Mouse (Mus musculus) stomach, postnatal 0 days (tissue): ENCODE measurements around the gene Dydc1.

Experiments
- CTCF ChIP-seq: IDR thresholded peaks from 2 replicates; pipeline ENCODE4 v1.5.1; 2016; ENCODE audit warnings: antibody characterized with exemption, low read depth, mild to moderate bottlenecking, moderate library complexity
- EP300 ChIP-seq: optimal IDR thresholded peaks from 2 replicates; pipeline ENCODE3; 2016; ENCODE audit warnings: antibody characterized with exemption

DNA sequence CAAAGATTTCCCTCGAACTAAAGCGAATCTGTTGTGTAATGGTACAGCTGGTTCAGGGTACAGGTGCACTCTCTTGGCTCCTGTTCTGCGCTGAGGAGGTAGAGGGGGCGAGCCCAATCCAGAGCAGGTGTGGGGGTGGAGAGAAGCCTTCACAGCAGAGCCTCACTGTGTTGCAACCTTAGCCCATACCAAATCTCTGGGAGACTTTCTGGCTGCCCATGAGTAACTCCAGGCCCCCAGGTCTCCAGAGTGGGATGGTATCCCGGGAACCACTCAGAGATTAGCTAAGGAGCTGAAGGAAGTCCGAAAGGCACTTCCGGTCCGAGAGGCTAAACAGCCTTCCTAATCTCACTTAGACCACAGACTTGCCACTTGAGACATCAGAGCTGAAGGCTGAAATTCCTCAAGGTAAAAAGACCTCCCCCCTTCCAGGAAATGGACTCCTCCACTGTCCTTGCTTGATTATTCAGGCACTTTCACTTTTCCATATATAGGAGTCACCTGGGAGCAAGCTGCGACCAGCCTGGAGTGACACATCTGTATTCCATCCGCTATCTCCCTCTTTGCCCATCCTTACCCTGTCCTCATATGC is 32.2 kb downstream of the Dydc1 start, which contains the start of gene Mat1a:
- TF ChIP-seq CTCF (no peak), EP300 (no peak)
